Mouse (Mus musculus) intestine, postnatal 0 days (tissue): ENCODE measurements at regions not wholly inside any gene's neighbourhood (a gene's known extent, or its start where the extent isn't known, plus 50 kb on each side); places are given as distances from the start of the nearest gene placed in this dataset.

Experiments used
- ATAC-seq: fragments of 200-750 bp; cut with Nextera tagmentation; 2 replicates; pipeline ENCODE4 v1.8.0; 2017; ENCODE audit warnings: mild to moderate bottlenecking, moderate TSS enrichment, moderate library complexity
- H3K27ac ChIP-seq: fragments of 300-500 bp; sonication (generic); 2 replicates; pipeline ENCODE4 v1.5.1; 2014; ENCODE audit warnings: mild to moderate bottlenecking, low read depth, low read length, moderate library complexity
- H3K27me3 ChIP-seq: fragments of 300-500 bp; sonication (generic); replicated peaks from 2 replicates; pipeline ENCODE4 v1.6.1; 2014; ENCODE audit warnings: low read length, mixed read lengths; ENCODE audit not compliant: control insufficient read depth, insufficient read depth
- H3K36me3 ChIP-seq: fragments of 300-500 bp; sonication (generic); 2 replicates; pipeline ENCODE4 v1.6.1; 2014; ENCODE audit warnings: mild to moderate bottlenecking, moderate library complexity; ENCODE audit not compliant: control insufficient read depth, insufficient read depth
- H3K4me1 ChIP-seq: fragments of 300-500 bp; sonication (generic); replicated peaks from 2 replicates; pipeline ENCODE4 v1.6.1; 2014; ENCODE audit warnings: antibody characterized with exemption, low read length, mixed read lengths; ENCODE audit not compliant: control insufficient read depth, insufficient read depth
- H3K4me2 ChIP-seq: fragments of 300-500 bp; sonication (generic); replicated peaks from 2 replicates; pipeline ENCODE4 v1.6.1; 2014; ENCODE audit warnings: low read depth, mild to moderate bottlenecking, moderate library complexity
- H3K4me3 ChIP-seq: fragments of 300-500 bp; sonication (generic); 2 replicates; pipeline ENCODE4 v1.5.1; 2014; ENCODE audit warnings: low read depth, low read length
- H3K9ac ChIP-seq: fragments of 300-500 bp; sonication (generic); 2 replicates; pipeline ENCODE4 v1.6.1; 2014; ENCODE audit warnings: mild to moderate bottlenecking, low read depth, low read length
- H3K9me3 ChIP-seq: fragments of 300-500 bp; sonication (generic); 2 replicates; pipeline ENCODE4 v1.6.1; 2016; ENCODE audit warnings: mixed run types; ENCODE audit not compliant: control insufficient read depth
- CTCF ChIP-seq: sonication (generic); IDR thresholded peaks from 2 replicates; pipeline ENCODE4 v1.5.1; 2016; ENCODE audit warnings: low read depth, mild to moderate bottlenecking, control low read depth, antibody characterized with exemption, moderate library complexity
- WGBS: fragments of 180-500 bp; shearing (Covaris S2); extraction: QIAGEN DNeasy Blood & Tissue Kit; methylation state at CpG from one replicate; pipeline ENCODE4 v1.1.7; 2014; 5-methylcytosine and 5-hydroxymethylcytosine counted together

- Histone ChIP-seq H3K27ac (no peak overlapping the region), H3K9ac (no peak overlapping the region), H3K4me3 (no peak overlapping the region), H3K9me3 (no peaks in the 10 kb centered on the region), H3K4me1 (no peaks in the 10 kb centered on the region), H3K36me3 (no peaks in the 10 kb centered on the region), H3K4me2 (no peak overlapping the region), H3K27me3 (no peaks in the 10 kb centered on the region)
- WGBS, result 82% methylated on average over 12 of the region's 12 CpGs
- no peak for ATAC-seq
- no peak for TF ChIP-seq CTCF
These were observed 459.3 kb downstream of the Pdcd6ip start for GRCm38 (mm10) chr9:113248703-113249274.

GRCm38 (mm10) chr9:113247950-113248349, 460.1 kb downstream of the Pdcd6ip start:
- WGBS, result 56% methylated on average over 5 of the region's 5 CpGs
- Histone ChIP-seq H3K4me3 (no peak overlapping the region), H3K4me1 (no peaks in the 10 kb centered on the region), H3K27ac (no peak overlapping the region), H3K9me3 (no peaks in the 10 kb centered on the region), H3K4me2 (no peak overlapping the region), H3K27me3 (no peaks in the 10 kb centered on the region), H3K9ac (no peak overlapping the region), H3K36me3 (no peaks in the 10 kb centered on the region)
- TF ChIP-seq CTCF, result no peak
- no peak for ATAC-seq

- ATAC-seq, result no peak
- Histone ChIP-seq H3K9me3 (no peaks in the 10 kb centered on the region), H3K4me3 (no peak overlapping the region), H3K27ac (no peak overlapping the region), H3K27me3 (no peaks in the 10 kb centered on the region), H3K4me2 (no peak overlapping the region), H3K9ac (no peak overlapping the region), H3K4me1 (no peaks in the 10 kb centered on the region), H3K36me3 (no peaks in the 10 kb centered on the region)
- 81% methylated on average over 2 of the region's 2 CpGs for WGBS
- no peak for TF ChIP-seq CTCF
These were observed 464.2 kb downstream of the Pdcd6ip start for GRCm38 (mm10) chr9:113243870-113244269.

GRCm38 (mm10) chr9:113233370-113233769, 474.7 kb downstream of the Pdcd6ip start:
- 88% methylated on average over 1 of the region's 1 CpGs for WGBS

GRCm38 (mm10) chr9:113229391-113229790, 478.7 kb downstream of the Pdcd6ip start:
- Histone ChIP-seq H3K9me3 (no peaks in the 10 kb centered on the region), H3K4me2 (no peak overlapping the region), H3K4me3 (no peak overlapping the region), H3K27me3 (no peaks in the 10 kb centered on the region), H3K9ac (no peak overlapping the region), H3K27ac (no peak overlapping the region), H3K4me1 (no peaks in the 10 kb centered on the region), H3K36me3 (no peaks in the 10 kb centered on the region)
- 81% methylated on average over 1 of the region's 1 CpGs for WGBS
- ATAC-seq, result no peak
- TF ChIP-seq CTCF, result no peak

More at GRCm38 (mm10) chr9:113233370-113233769, 474.7 kb downstream of the Pdcd6ip start:
- TF ChIP-seq CTCF, result no peak
- no peak overlapping the region for H3K4me3 ChIP-seq
- no peaks in the 10 kb centered on the region for H3K4me1 ChIP-seq
- no peak overlapping the region for H3K27ac ChIP-seq
- no peak overlapping the region for H3K4me2 ChIP-seq
- no peaks in the 10 kb centered on the region for H3K9me3 ChIP-seq
- ATAC-seq, result no peak
- H3K27me3 ChIP-seq, result no peaks in the 10 kb centered on the region
- H3K36me3 ChIP-seq, result no peaks in the 10 kb centered on the region
- H3K9ac ChIP-seq, result no peak overlapping the region

GRCm38 (mm10) chr9:113213930-113214329, 494.1 kb downstream of the Pdcd6ip start:
- 70% methylated on average over 5 of the region's 5 CpGs for WGBS
- no peak overlapping the region for H3K4me3 ChIP-seq

GRCm38 (mm10) chr9:113212389-113212788, 495.7 kb downstream of the Pdcd6ip start:
- no peaks in the 10 kb centered on the region for H3K27me3 ChIP-seq
- no peaks in the 10 kb centered on the region for H3K36me3 ChIP-seq

More at GRCm38 (mm10) chr9:113213930-113214329, 494.1 kb downstream of the Pdcd6ip start:
- no peaks in the 10 kb centered on the region for H3K4me1 ChIP-seq
- no peaks in the 10 kb centered on the region for H3K27me3 ChIP-seq
- no peak overlapping the region for H3K27ac ChIP-seq
- TF ChIP-seq CTCF, result no peak
- H3K4me2 ChIP-seq, result no peak overlapping the region
- no peak overlapping the region for H3K9ac ChIP-seq
- ATAC-seq, result no peak
- H3K9me3 ChIP-seq, result no peaks in the 10 kb centered on the region
- H3K36me3 ChIP-seq, result no peaks in the 10 kb centered on the region

More at GRCm38 (mm10) chr9:113212389-113212788, 495.7 kb downstream of the Pdcd6ip start:
- Histone ChIP-seq H3K9me3 (no peaks in the 10 kb centered on the region), H3K9ac (no peak overlapping the region), H3K4me1 (no peaks in the 10 kb centered on the region), H3K4me2 (no peak overlapping the region), H3K27ac (no peak overlapping the region), H3K4me3 (no peak overlapping the region)
- WGBS, result 84% methylated on average over 2 of the region's 2 CpGs
- ATAC-seq, result no peak
- no peak for TF ChIP-seq CTCF
